Mouse (Mus musculus) stomach, postnatal 0 days (tissue): ENCODE measurements around the gene Lrtm1.

Experiments
- CTCF ChIP-seq: IDR thresholded peaks from 2 replicates; pipeline ENCODE4 v1.5.1; 2016; ENCODE audit warnings: antibody characterized with exemption, low read depth, mild to moderate bottlenecking, moderate library complexity
- EP300 ChIP-seq: optimal IDR thresholded peaks from 2 replicates; pipeline ENCODE3; 2016; ENCODE audit warnings: antibody characterized with exemption

- TF ChIP-seq CTCF (no peak), EP300 (no peak)
Observed at GRCm38 (mm10) chr14:29021295-29021694, 3.3 kb downstream of the Lrtm1 start.
